Mouse (Mus musculus): ENCODE data around the gene Olfr1342.

- no peak for TF ChIP-seq EP300 (IDR thresholded peaks at IDR 0.05; ENCODE audit: insufficient read depth, low read depth, low read length)
- TF ChIP-seq CTCF (IDR thresholded peaks at IDR 0.05; ENCODE audit: low read depth, low read length), result no peak
- TF ChIP-seq POLR2A (IDR thresholded peaks at IDR 0.05; ENCODE audit: insufficient read depth, low read length), result no peak
These were observed 49.3 kb upstream of the Olfr1342 start for GRCm38 (mm10) chr4:118741881-118742280.
